Mouse (Mus musculus) macrophage (primary cell): ENCODE measurements around the gene Tcp11. TPM values are rescaled to one million over a fixed set of nuclear protein-coding genes. Genes with fewer than 3 reads are reported as not detected.

Experiments used
- H3K27ac ChIP-seq: fragments of 350-480 bp; formaldehyde crosslinking; 2 replicates; pipeline ENCODE4 v1.9.0; 2021
- H3K36me3 ChIP-seq: fragments of 350-480 bp; formaldehyde crosslinking; 2 replicates; pipeline ENCODE4 v1.9.0; 2021; ENCODE audit errors: inconsistent target
- H3K4me3 ChIP-seq: fragments of 350-480 bp; formaldehyde crosslinking; 2 replicates; pipeline ENCODE4 v1.9.0; 2021; ENCODE audit errors: inconsistent target
- H3K79me2 ChIP-seq: fragments of 350-480 bp; formaldehyde crosslinking; 2 replicates; pipeline ENCODE4 v1.9.0; 2021; ENCODE audit errors: inconsistent target
- WGBS: methylation state at CpG from one replicate; pipeline ENCODE4 v1.1.7; 2026; ENCODE audit warnings: inconsistent platforms; ENCODE audit not compliant: missing documents; 5-methylcytosine and 5-hydroxymethylcytosine counted together
- polyA plus RNA-seq: library from polyadenylated mRNA; stranded (reverse); fragments of 250-400 nt; gene quantifications from 3 replicates; pipeline ENCODE4 v1.2.4, GENCODE M21; 2018; ENCODE audit warnings: inconsistent platforms

Tcp11 gene
- polyA plus RNA-seq, 1 experiment from 2014 or later, result not detected

- no peak overlapping the region for H3K27ac ChIP-seq
- 90% methylated on average over 14 of the region's 16 CpGs for WGBS
- peaks cover 76% of the 10 kb centered on the region; the same call in 1 of the 2 replicates for H3K36me3 ChIP-seq
- H3K4me3 ChIP-seq, result no peak overlapping the region
- no peaks in the 10 kb centered on the region for H3K79me2 ChIP-seq
These were observed 39.8 kb downstream of the Tcp11 start for GRCm38 (mm10) chr17:28040620-28041019.

DNA sequence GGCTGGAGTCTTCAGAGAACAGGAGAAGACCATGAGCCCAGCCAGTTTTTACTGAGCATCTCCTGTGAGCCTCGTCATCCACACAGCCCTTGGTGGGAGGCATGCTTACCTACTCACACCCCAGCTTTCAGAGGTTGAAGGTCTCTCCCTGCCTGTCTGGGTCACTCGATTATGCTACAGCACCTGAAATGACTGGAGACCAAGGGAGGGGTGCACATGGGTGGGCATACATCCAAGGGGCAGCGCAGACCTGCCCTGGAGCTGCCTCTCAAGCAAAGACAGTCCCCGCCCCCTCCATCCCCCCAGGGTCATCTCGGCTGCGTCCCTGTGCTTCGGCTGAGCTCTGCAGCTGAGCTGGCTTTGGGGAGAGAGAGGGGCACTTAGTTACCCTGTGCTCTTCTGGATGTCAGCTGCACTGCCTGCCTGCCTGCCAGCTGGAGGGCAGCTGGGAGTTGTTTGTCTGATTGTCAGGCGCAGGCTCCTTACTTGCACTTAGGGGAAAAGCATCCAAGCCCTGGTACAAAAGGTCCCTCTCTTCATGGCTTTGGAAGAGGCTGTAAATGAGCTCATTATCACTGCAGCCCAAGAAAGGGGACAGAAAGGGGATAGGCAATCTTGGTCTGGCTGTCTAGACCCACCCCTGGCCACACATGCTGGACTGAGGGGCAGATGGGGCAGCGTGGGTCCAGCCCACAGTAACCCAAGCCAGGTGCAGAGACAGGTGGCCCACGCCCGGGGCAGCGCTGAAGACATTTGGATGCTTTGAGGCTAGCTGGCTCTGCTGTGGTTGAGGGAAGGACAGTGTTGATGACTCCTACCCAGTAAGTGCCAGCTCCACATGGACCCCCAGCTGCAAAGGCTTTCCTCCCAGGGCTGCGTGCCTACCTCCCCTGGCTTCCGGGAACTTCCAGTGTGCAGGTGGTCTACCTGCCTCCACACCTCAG, 43.4 kb downstream of the Tcp11 start:
- peaks cover 47% of the 10 kb centered on the region; the same call in 1 of the 2 replicates for H3K36me3 ChIP-seq

DNA sequence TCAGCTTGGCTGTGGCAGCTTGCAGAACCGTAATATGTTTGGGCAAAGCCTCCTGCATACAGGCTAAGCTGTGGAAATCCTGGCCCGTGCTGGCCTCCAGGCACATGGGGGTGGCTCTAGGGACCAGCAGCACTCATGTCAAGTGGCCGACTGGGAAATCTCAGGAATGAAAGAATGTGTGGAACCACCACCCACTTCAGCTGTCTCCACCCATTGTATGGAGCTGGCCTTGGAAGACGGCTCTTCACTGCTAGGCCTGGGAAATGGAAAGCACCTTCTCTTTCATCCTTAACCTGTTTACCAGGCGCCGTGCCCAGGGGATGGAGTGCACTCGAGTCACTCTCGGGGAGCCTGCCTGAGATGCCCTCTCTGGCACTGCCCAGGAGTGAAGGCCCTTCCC, 45.5 kb downstream of the Tcp11 start:
- Histone ChIP-seq H3K4me3 (no peak overlapping the region), H3K79me2 (no peaks in the 10 kb centered on the region; the same call in 1 of the 2 replicates), H3K36me3 (peaks cover 34% of the 10 kb centered on the region; the same call in 1 of the 2 replicates), H3K27ac (no peak overlapping the region)
- WGBS, result 89% methylated on average over 8 of the region's 8 CpGs

More for the DNA sequence above, 43.4 kb downstream of the Tcp11 start:
- Histone ChIP-seq H3K27ac (no peak overlapping the region), H3K4me3 (no peak overlapping the region), H3K79me2 (no peaks in the 10 kb centered on the region; the same call in 1 of the 2 replicates)
- 98% methylated on average over 12 of the region's 14 CpGs for WGBS

DNA sequence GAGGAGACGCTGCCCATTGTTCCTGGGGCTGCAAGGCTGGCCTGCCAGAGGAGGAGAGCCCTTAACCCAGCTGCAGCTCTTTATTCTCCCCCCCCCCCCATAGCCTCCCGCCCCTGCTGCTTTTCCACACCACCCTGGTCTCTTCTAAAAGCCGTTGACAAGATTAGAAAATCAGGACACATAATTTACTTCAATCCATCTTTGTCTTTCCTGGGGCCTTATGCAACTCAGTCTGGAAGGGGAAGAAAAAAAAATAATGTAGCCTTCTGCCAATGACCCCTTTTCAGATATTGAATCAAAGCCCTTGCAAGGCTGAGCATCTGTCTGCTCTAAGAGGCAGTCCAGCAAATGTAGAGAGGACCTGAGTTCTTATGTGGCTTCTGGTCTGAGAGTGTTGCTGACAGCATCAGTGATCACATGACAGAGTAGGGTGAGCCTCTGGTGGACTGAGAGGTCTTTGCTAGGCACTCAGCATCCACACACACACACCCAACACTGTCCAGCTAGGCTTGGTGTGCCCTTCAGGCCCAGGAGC, 47.3 kb downstream of the Tcp11 start:
- 92% methylated on average over 2 of the region's 3 CpGs for WGBS
- Histone ChIP-seq H3K27ac (no peak overlapping the region), H3K79me2 (no peaks in the 10 kb centered on the region; the same call in 1 of the 2 replicates), H3K36me3 (peaks cover 20% of the 10 kb centered on the region; the same call in 1 of the 2 replicates), H3K4me3 (no peak overlapping the region)

- H3K36me3 ChIP-seq, result peaks cover 20% of the 10 kb centered on the region; the same call in 1 of the 2 replicates
- H3K4me3 ChIP-seq, result no peak overlapping the region
- no peaks in the 10 kb centered on the region; the same call in 1 of the 2 replicates for H3K79me2 ChIP-seq
- no peak overlapping the region for H3K27ac ChIP-seq
- WGBS, result 91% methylated on average over 9 of the region's 10 CpGs
These were observed 48.2 kb downstream of the Tcp11 start for GRCm38 (mm10) chr17:28032219-28032618.

DNA sequence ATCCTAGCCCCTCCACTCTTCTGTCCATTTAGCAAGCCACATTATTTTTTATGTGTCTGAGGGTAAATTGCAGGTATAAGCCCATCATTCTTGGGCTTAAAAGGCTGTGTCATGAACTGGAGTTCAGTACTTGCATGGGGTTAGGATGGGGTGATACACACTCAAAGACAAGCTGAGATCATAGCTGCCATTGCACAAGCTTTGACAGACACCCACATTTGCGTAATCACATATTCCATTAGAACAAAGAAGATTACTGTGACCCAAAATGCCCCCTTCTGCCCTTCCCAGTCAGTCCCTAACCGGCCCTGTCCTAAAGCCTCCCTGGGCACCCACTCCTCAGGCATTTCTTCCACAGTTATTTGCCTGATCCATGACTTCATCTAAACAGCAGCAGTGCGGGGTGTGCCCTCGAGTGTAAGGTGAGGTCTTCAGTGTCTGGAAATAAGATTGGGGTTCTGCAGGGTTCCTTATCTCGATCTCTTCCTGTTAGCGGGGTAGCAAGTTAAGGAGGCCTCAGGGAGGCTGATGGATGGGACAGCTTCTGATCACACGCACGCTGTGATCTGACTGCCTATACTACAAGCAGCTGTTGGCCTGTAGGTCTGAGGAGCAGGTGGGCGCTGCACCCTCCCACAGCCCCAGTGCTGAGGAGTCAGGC, 49.0 kb downstream of the Tcp11 start:
- 65% methylated on average over 9 of the region's 9 CpGs for WGBS

DNA sequence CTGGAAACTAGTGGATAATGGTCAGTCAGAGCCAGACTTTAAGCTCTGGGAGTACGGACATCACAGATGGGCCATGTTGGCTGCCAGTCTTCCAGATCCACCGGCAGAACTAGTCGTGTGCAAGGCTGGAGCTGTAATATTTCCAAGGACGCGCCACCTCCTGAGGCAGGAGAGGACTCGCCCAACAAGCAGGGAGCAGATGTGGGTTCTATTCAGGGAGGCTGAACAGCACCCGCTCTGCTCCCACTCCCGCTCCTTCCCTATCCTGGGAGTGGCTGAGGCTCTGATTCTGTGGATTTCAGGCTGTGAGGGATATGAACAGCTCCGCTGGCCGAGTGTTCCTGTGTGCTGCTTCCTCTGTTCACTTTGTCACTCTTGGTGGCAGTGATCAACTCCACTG, 50.0 kb downstream of the Tcp11 start:
- WGBS, result 91% methylated on average over 10 of the region's 10 CpGs
- Histone ChIP-seq H3K36me3 (peaks cover 14% of the 10 kb centered on the region; the same call in 1 of the 2 replicates), H3K27ac (no peak overlapping the region)

More for the DNA sequence above, 49.0 kb downstream of the Tcp11 start:
- Histone ChIP-seq H3K4me3 (no peak overlapping the region), H3K27ac (no peak overlapping the region), H3K79me2 (no peaks in the 10 kb centered on the region; the same call in 1 of the 2 replicates), H3K36me3 (peaks cover 18% of the 10 kb centered on the region; the same call in 1 of the 2 replicates)

DNA sequence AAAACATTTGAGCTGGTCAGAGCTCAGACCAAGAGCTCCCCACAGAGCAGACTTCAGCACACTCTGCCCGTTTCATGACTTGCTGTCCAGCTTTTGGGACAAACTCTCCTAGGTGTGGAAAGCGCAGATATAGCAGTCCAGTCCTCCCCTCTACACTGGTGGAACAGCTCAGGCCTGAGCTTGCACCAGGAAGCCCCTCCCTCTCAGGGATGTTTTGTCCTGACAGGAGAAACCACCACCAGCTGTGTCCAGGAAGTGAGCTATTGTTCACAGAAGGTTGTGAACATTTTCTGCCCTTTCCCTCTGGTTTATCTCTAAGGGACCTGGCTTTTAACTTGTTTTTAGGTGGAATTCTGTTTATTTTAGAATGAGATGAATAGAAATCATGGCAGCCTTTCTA, 51.1 kb downstream of the Tcp11 start:
- Histone ChIP-seq H3K27ac (no peak overlapping the region), H3K79me2 (no peaks in the 10 kb centered on the region; the same call in 1 of the 2 replicates), H3K36me3 (peaks cover 14% of the 10 kb centered on the region; the same call in 1 of the 2 replicates), H3K4me3 (no peak overlapping the region)
- WGBS, result 92% methylated on average over 2 of the region's 2 CpGs

More for the DNA sequence above, 50.0 kb downstream of the Tcp11 start:
- Histone ChIP-seq H3K79me2 (no peaks in the 10 kb centered on the region; the same call in 1 of the 2 replicates), H3K4me3 (no peak overlapping the region)

DNA sequence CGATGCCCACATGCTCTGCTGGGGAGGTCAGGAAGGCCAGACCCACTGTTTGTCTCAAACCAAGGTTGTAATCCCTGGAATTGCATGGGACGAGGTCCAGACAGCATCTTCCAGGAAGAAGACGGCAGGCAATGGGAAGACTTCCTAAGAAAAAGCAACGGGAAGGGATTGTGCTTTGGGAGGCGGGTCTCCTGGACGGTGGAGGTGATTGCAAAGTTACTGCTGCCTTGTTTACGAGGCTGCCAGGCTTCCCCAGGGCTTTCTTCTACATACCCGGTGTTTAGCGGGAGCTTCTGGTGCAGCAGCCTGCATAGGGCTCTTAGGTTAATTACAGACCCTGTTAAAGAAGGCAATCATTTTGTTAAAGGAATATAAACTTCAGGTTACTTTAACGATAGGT, 52.2 kb downstream of the Tcp11 start:
- Histone ChIP-seq H3K79me2 (peaks cover 2% of the 10 kb centered on the region; the same call in 1 of the 2 replicates), H3K36me3 (peaks cover 14% of the 10 kb centered on the region; the same call in 1 of the 2 replicates), H3K27ac (no peak overlapping the region), H3K4me3 (no peak overlapping the region)
- WGBS, result 95% methylated on average over 10 of the region's 10 CpGs

DNA sequence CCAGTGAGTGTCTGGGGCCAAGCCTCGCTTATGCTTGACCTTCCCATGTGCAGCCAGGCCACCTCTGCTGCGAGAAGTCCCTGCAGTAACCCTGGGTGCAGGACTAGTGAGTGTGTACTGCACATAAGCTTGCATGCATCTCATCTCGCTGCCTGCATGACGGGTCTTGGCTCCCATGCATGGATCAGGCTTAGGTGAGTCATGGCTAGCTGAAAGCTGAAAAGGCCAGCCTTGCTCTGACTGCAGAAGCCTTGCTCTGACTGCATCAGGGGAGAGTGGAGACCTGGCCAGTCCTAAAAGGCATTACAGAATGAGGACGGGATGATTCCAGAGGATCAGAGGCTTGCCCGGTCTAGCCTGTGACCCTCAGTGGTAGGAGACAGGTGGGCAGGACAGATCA, 53.2 kb downstream of the Tcp11 start:
- WGBS, result 91% methylated on average over 6 of the region's 6 CpGs
- Histone ChIP-seq H3K79me2 (peaks cover 10% of the 10 kb centered on the region; the same call in 1 of the 2 replicates), H3K27ac (no peak overlapping the region), H3K4me3 (no peak overlapping the region), H3K36me3 (peaks cover 15% of the 10 kb centered on the region; the same call in 1 of the 2 replicates)

DNA sequence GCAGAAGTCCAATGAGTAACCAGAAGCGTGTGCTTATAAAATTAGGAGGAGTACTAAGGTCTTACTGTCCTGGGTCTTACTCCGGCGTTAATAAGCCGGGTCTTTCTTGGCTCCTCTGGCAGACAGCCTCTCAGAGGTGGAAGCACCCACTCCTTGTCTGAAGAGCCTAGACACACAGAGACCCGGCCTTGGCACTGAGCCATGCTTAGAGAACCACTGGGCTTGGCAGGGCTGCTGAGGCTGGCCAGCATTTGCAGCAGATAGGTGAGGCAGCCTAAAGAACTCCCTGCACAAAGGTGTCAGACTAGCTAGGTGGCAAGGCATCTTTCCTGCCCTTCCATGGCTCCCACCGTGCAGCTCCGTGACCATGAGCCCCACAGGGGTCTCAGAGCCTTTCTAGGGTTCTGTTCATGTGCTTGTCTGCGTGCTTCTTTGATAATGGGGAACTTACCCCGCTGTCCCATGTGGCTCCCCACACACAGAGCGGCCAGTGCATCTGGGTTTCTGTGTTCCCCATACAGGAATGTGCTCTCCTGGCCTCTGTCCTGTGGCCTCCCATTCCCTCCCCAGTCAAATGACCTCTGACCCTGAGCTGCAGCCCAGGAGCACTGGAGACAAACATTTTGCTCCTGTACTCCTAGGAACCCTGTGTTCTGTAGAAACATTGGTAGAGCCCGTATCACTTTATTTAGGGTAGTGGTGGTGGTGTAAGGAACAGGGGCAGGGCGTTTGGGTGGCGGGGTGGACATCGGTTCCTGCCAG, 54.1 kb downstream of the Tcp11 start:
- WGBS, result 60% methylated on average over 12 of the region's 14 CpGs
- no peak overlapping the region for H3K4me3 ChIP-seq
- H3K79me2 ChIP-seq, result peaks cover 17% of the 10 kb centered on the region; the same call in 1 of the 2 replicates
- no peak overlapping the region for H3K27ac ChIP-seq
- peaks cover 12% of the 10 kb centered on the region; the same call in 1 of the 2 replicates for H3K36me3 ChIP-seq

- 83% methylated on average over 5 of the region's 5 CpGs for WGBS
- Histone ChIP-seq H3K36me3 (peaks cover 12% of the 10 kb centered on the region; the same call in 1 of the 2 replicates), H3K79me2 (peaks cover 24% of the 10 kb centered on the region; the same call in 1 of the 2 replicates), H3K4me3 (no peak overlapping the region), H3K27ac (no peak overlapping the region)
These were observed 54.9 kb downstream of the Tcp11 start for GRCm38 (mm10) chr17:28025541-28025961.

- peaks cover 49% of the 10 kb centered on the region; the same call in 1 of the 2 replicates for H3K79me2 ChIP-seq
- no peak overlapping the region for H3K4me3 ChIP-seq
- no peak overlapping the region for H3K27ac ChIP-seq
- H3K36me3 ChIP-seq, result peaks cover 18% of the 10 kb centered on the region; the same call in 1 of the 2 replicates
- 90% methylated on average over 22 of the region's 22 CpGs for WGBS
These were observed 57.4 kb downstream of the Tcp11 start for GRCm38 (mm10) chr17:28022854-28023655.
